Mouse (Mus musculus) induced T-regulatory cell, adult 2 months (primary cell): ENCODE measurements around the gene Kcnip4.

Experiments used
- DNase-seq: peaks from one replicate; pipeline ENCODE4 v3.0.0-alpha.2; 2012; ENCODE audit warnings: low read depth

Kcnip4 gene

GRCm38 (mm10) chr5:48583431-48583830 lies 941.3 kb downstream of the Kcnip4 start:
- DNase-seq: no peak

- no peak for DNase-seq
Observed at GRCm38 (mm10) chr5:48563996-48564587, 960.6 kb downstream of the Kcnip4 start.

GRCm38 (mm10) chr5:48551753-48552152 lies 973.0 kb downstream of the Kcnip4 start:
- no peak for DNase-seq

GRCm38 (mm10) chr5:48545825-48546224 lies 978.9 kb downstream of the Kcnip4 start:
- no peak for DNase-seq

GRCm38 (mm10) chr5:48544784-48545734 lies 979.6 kb downstream of the Kcnip4 start:
- DNase-seq: no peak

GRCm38 (mm10) chr5:48518035-48518434 lies 1006.7 kb downstream of the Kcnip4 start:
- DNase-seq: no peak

- DNase-seq: no peak
Observed at GRCm38 (mm10) chr5:48513354-48513753, 1011.4 kb downstream of the Kcnip4 start.

- no peak for DNase-seq
Observed at GRCm38 (mm10) chr5:48511357-48511756, 1013.4 kb downstream of the Kcnip4 start.

GRCm38 (mm10) chr5:48510241-48510640 lies 1014.5 kb downstream of the Kcnip4 start:
- no peak for DNase-seq

GRCm38 (mm10) chr5:48509194-48509930 lies 1015.3 kb downstream of the Kcnip4 start:
- no peak for DNase-seq

- DNase-seq: no peak
Observed at GRCm38 (mm10) chr5:48503094-48503493, 1021.6 kb downstream of the Kcnip4 start.

GRCm38 (mm10) chr5:48502442-48502841 lies 1022.3 kb downstream of the Kcnip4 start:
- DNase-seq: no peak

- DNase-seq: no peak
Observed at GRCm38 (mm10) chr5:48500204-48500603, 1024.5 kb downstream of the Kcnip4 start.

- DNase-seq: no peak
Observed at GRCm38 (mm10) chr5:48490864-48491477, 1033.7 kb downstream of the Kcnip4 start.

- DNase-seq: no peak
Observed at GRCm38 (mm10) chr5:48489549-48490288, 1035.0 kb downstream of the Kcnip4 start.

- DNase-seq: no peak
Observed at GRCm38 (mm10) chr5:48483112-48483511, 1041.6 kb downstream of the Kcnip4 start.

GRCm38 (mm10) chr5:48460221-48460620 lies 1064.5 kb downstream of the Kcnip4 start:
- DNase-seq: no peak

- no peak for DNase-seq
Observed at GRCm38 (mm10) chr5:48448888-48449287, 1075.8 kb downstream of the Kcnip4 start.

- DNase-seq: no peak
Observed at GRCm38 (mm10) chr5:48430459-48430858, 1094.2 kb downstream of the Kcnip4 start.

- no peak for DNase-seq
Observed at GRCm38 (mm10) chr5:48421957-48422356, 1102.8 kb downstream of the Kcnip4 start.

GRCm38 (mm10) chr5:48419741-48420140 lies 1105.0 kb downstream of the Kcnip4 start:
- DNase-seq: no peak
